Mouse (Mus musculus): ENCODE measurements around the gene Galk1. TPM values are rescaled to one million over a fixed set of nuclear protein-coding genes. Genes with fewer than 3 reads are reported as not detected.

The Galk1 gene
- polyA plus RNA-seq, 1 experiment from 2014 or later, result 215 TPM

GRCm38 (mm10) chr11:115962651-115963412, 49.7 kb downstream of the Galk1 start:
- H3K4me1 ChIP-seq, result no peaks in the 10 kb centered on the region
- peaks cover 78% of the 10 kb centered on the region for H3K36me3 ChIP-seq
- ATAC-seq (ENCODE audit: borderline replicate concordance, extremely low read depth, low FRiP score, low TSS enrichment), result no peak
- 93% methylated on average over 9 of the region's 9 CpGs for WGBS
- H3K9ac ChIP-seq, result no peak overlapping the region
- no peak overlapping the region for H3K27ac ChIP-seq
- H3K27me3 ChIP-seq, result no peaks in the 10 kb centered on the region
- no peak overlapping the region for H3K4me2 ChIP-seq
- H3K4me3 ChIP-seq, result no peak overlapping the region
- H3K9me3 ChIP-seq, result no peaks in the 10 kb centered on the region

GRCm38 (mm10) chr11:115959018-115959417, 53.5 kb downstream of the Galk1 start:
- Histone ChIP-seq H3K27me3 (no peaks in the 10 kb centered on the region), H3K4me3 (no peak overlapping the region), H3K9me3 (no peaks in the 10 kb centered on the region), H3K9ac (no peak overlapping the region), H3K4me2 (no peak overlapping the region), H3K36me3 (peaks cover 60% of the 10 kb centered on the region), H3K27ac (no peak overlapping the region), H3K4me1 (peaks cover 6% of the 10 kb centered on the region; the same call in 1 of the 2 replicates)
- 96% methylated on average over 9 of the region's 9 CpGs for WGBS
- no peak for ATAC-seq (ENCODE audit: borderline replicate concordance, extremely low read depth, low FRiP score, low TSS enrichment)

Other genes with a start within 250 kb of the Galk1 start
- gene Tmem94, start 247.3 kb downstream of the Galk1 start, polyA plus RNA-seq (2015; fragmentation: Nextera tagmentation; extraction: Ambion mirVana), result 23.1 and 24.6 TPM in 2 replicates
- gene Caskin2, start 199.1 kb downstream of the Galk1 start, polyA plus RNA-seq (2015; fragmentation: Nextera tagmentation; extraction: Ambion mirVana), result 19.0 and 19.6 TPM in 2 replicates
- gene Tsen54, start 198.0 kb downstream of the Galk1 start, polyA plus RNA-seq (2015; fragmentation: Nextera tagmentation; extraction: Ambion mirVana), result 37.3 and 43.0 TPM in 2 replicates
- gene Llgl2, start 188.7 kb downstream of the Galk1 start, polyA plus RNA-seq (2015; fragmentation: Nextera tagmentation; extraction: Ambion mirVana), result 35.1 and 40.1 TPM in 2 replicates
- gene Myo15b, start 154.3 kb downstream of the Galk1 start, polyA plus RNA-seq (2015; fragmentation: Nextera tagmentation; extraction: Ambion mirVana), result 0.25 and 0.49 TPM in 2 replicates
- gene Smim5, start 112.8 kb downstream of the Galk1 start, polyA plus RNA-seq (2015; fragmentation: Nextera tagmentation; extraction: Ambion mirVana), result 3.6 and 4.8 TPM in 2 replicates
- 24.4 and 25.5 TPM in 2 replicates for gene Smim6, start 100.7 kb downstream of the Galk1 start, polyA plus RNA-seq (2015; fragmentation: Nextera tagmentation; extraction: Ambion mirVana)
- gene Sap30bp, start 79.4 kb downstream of the Galk1 start, polyA plus RNA-seq (2015; fragmentation: Nextera tagmentation; extraction: Ambion mirVana), result 29.8 and 35.5 TPM in 2 replicates
- gene Recql5, start 79.2 kb downstream of the Galk1 start, polyA plus RNA-seq (2015; fragmentation: Nextera tagmentation; extraction: Ambion mirVana), result 20.5 and 22.3 TPM in 2 replicates
- 2.6 and 3.4 TPM in 2 replicates for gene Itgb4, start 38.0 kb downstream of the Galk1 start, polyA plus RNA-seq (2015; fragmentation: Nextera tagmentation; extraction: Ambion mirVana)
- 1,879 and 1,955 TPM in 2 replicates for gene H3f3b, start 15.2 kb upstream of the Galk1 start, polyA plus RNA-seq (2015; fragmentation: Nextera tagmentation; extraction: Ambion mirVana)
- 37.0 and 37.7 TPM in 2 replicates for gene Unk, start 17.6 kb upstream of the Galk1 start, polyA plus RNA-seq (2015; fragmentation: Nextera tagmentation; extraction: Ambion mirVana)
- gene Unc13d, start 65.2 kb upstream of the Galk1 start, polyA plus RNA-seq (2015; fragmentation: Nextera tagmentation; extraction: Ambion mirVana), result 4.1 and 6.4 TPM in 2 replicates
- gene Wbp2, start 74.3 kb upstream of the Galk1 start, polyA plus RNA-seq (2015; fragmentation: Nextera tagmentation; extraction: Ambion mirVana), result 58.0 and 67.9 TPM in 2 replicates
- 24.9 and 25.9 TPM in 2 replicates for gene Trim47, start 114.5 kb upstream of the Galk1 start, polyA plus RNA-seq (2015; fragmentation: Nextera tagmentation; extraction: Ambion mirVana)
- gene Trim65, start 118.4 kb upstream of the Galk1 start, polyA plus RNA-seq (2015; fragmentation: Nextera tagmentation; extraction: Ambion mirVana), result 3.7 and 4.3 TPM in 2 replicates
- 89.5 and 94.7 TPM in 2 replicates for gene Mrpl38, start 126.1 kb upstream of the Galk1 start, polyA plus RNA-seq (2015; fragmentation: Nextera tagmentation; extraction: Ambion mirVana)
- gene Fbf1, start 155.4 kb upstream of the Galk1 start, polyA plus RNA-seq (2015; fragmentation: Nextera tagmentation; extraction: Ambion mirVana), result 29.7 and 35.9 TPM in 2 replicates
- 77.5 and 78.3 TPM in 2 replicates for gene Ten1, start 186.1 kb upstream of the Galk1 start, polyA plus RNA-seq (2015; fragmentation: Nextera tagmentation; extraction: Ambion mirVana)
- 19.6 and 21.2 TPM in 2 replicates for gene Acox1, start 186.3 kb upstream of the Galk1 start, polyA plus RNA-seq (2015; fragmentation: Nextera tagmentation; extraction: Ambion mirVana)
- 5.8 and 6.4 TPM in 2 replicates for gene Evpl, start 225.4 kb upstream of the Galk1 start, polyA plus RNA-seq (2015; fragmentation: Nextera tagmentation; extraction: Ambion mirVana)

Data from lung, embryonic 15.5 days (tissue).